Mouse (Mus musculus) CH12.LX (cell line): ENCODE results near the gene Zcchc7. TPM values are rescaled to one million over a fixed set of nuclear protein-coding genes. Genes with fewer than 3 reads are reported as not detected.

Experiments used
- DNase-seq: peaks from one replicate; pipeline ENCODE4 v3.0.0-alpha.2; 2013; ENCODE audit errors: extremely low read depth
- H3K27ac ChIP-seq: 2 replicates; pipeline ENCODE4 v1.5.1; 2012; ENCODE audit warnings: low read depth, mild to moderate bottlenecking, control low read depth, moderate library complexity; ENCODE audit not compliant: insufficient read depth
- H3K27me3 ChIP-seq: replicated peaks from 2 replicates; pipeline ENCODE3; 2012; ENCODE audit warnings: inconsistent platforms
- H3K36me3 ChIP-seq, 2 experiments: replicated peaks in 1 of 2; 2 replicates each; pipeline versions ENCODE3 to v1.6.1; 2012; ENCODE audit warnings: inconsistent platforms in 1 of 2, low read length in 1 of 2, mild to moderate bottlenecking in 1 of 2, mixed read lengths in 1 of 2, moderate library complexity in 1 of 2; ENCODE audit not compliant: control insufficient read depth in 1 of 2, insufficient read depth in 1 of 2
- H3K4me1 ChIP-seq, 2 experiments: 2 replicates each; pipeline ENCODE4 v1.6.1; 2012; ENCODE audit warnings: inconsistent platforms in 1 of 2, moderate library complexity in 1 of 2; ENCODE audit not compliant: insufficient read depth in 2 of 2, control insufficient read depth in 1 of 2
- H3K4me2 ChIP-seq: 2 replicates; pipeline ENCODE4 v1.6.1; 2012; ENCODE audit warnings: low read depth, mild to moderate bottlenecking, control low read depth; ENCODE audit not compliant: poor library complexity, insufficient read depth, severe bottlenecking
- H3K4me3 ChIP-seq, 3 experiments: fragments of 150-350 bp in 1 of 3; sonication (generic) in 1 of 3; replicated peaks in 1 of 3; 2 replicates each; pipeline versions ENCODE3 to v1.5.1; 2011 to 2012; ENCODE audit warnings: low read depth in 2 of 3, low read length in 2 of 3, mild to moderate bottlenecking in 2 of 3, moderate library complexity in 2 of 3, control low read depth in 1 of 3, improper control_type of control experiment in 1 of 3, inconsistent platforms in 1 of 3, mixed read lengths in 1 of 3; ENCODE audit not compliant: poor library complexity in 1 of 3
- H3K79me2 ChIP-seq: replicated peaks from 2 replicates; pipeline ENCODE4 v1.6.1; 2012; ENCODE audit warnings: mild to moderate bottlenecking, moderate library complexity; ENCODE audit not compliant: control insufficient read depth, poor library complexity, insufficient read depth, severe bottlenecking; ENCODE audit errors: extremely low read depth
- H3K9ac ChIP-seq: 2 replicates; pipeline ENCODE4 v1.6.1; 2012; ENCODE audit warnings: low read depth, mild to moderate bottlenecking, control low read depth, moderate library complexity; ENCODE audit not compliant: insufficient read depth
- H3K9me3 ChIP-seq: replicated peaks from 2 replicates; pipeline ENCODE3; 2012; ENCODE audit warnings: low read length, inconsistent platforms, mixed read lengths
- BHLHE40 ChIP-seq: IDR thresholded peaks from 2 replicates; pipeline ENCODE4 v1.6.1; 2011; ENCODE audit warnings: mild to moderate bottlenecking, low read depth, low read length, improper control_type of control experiment
- CHD1 ChIP-seq: IDR thresholded peaks from 2 replicates; pipeline ENCODE4 v1.6.1; 2012; ENCODE audit warnings: low read depth, low read length, improper control_type of control experiment, inconsistent platforms
- CHD2 ChIP-seq: IDR thresholded peaks from 2 replicates; pipeline ENCODE4 v1.6.1; 2011; ENCODE audit warnings: low read length, improper control_type of control experiment
- CTCF ChIP-seq, 2 experiments: IDR thresholded peaks in 1 of 2; conservative IDR thresholded peaks in 1 of 2; 2 replicates each; pipeline ENCODE4 v1.5.1; 2011 to 2012; ENCODE audit warnings: low read depth in 2 of 2, low read length in 2 of 2, improper control_type of control experiment in 1 of 2, inconsistent platforms in 1 of 2, mild to moderate bottlenecking in 1 of 2, moderate library complexity in 1 of 2
- E2F4 ChIP-seq: IDR thresholded peaks from 2 replicates; pipeline ENCODE4 v1.6.1; 2011; ENCODE audit warnings: low read depth, low read length, improper control_type of control experiment; ENCODE audit not compliant: insufficient replicate concordance
- ELF1 ChIP-seq: IDR thresholded peaks from 2 replicates; pipeline ENCODE4 v1.6.1; 2014; ENCODE audit warnings: low read depth, mild to moderate bottlenecking, inconsistent platforms, low read length, improper control_type of control experiment
- EP300 ChIP-seq: IDR thresholded peaks from 2 replicates; pipeline ENCODE4 v1.6.1; 2011; ENCODE audit warnings: low read length, improper control_type of control experiment
- ETS1 ChIP-seq: conservative IDR thresholded peaks from 2 replicates; pipeline ENCODE4 v1.6.1; 2012; ENCODE audit warnings: low read depth, mild to moderate bottlenecking, inconsistent platforms, low read length, improper control_type of control experiment, moderate library complexity
- GABPA ChIP-seq: IDR thresholded peaks from 2 replicates; pipeline ENCODE4 v1.6.1; 2012; ENCODE audit warnings: low read depth, low read length, improper control_type of control experiment, inconsistent platforms; ENCODE audit not compliant: insufficient replicate concordance
- HCFC1 ChIP-seq: IDR thresholded peaks from 2 replicates; pipeline ENCODE4 v1.6.1; 2012; ENCODE audit warnings: low read depth, mild to moderate bottlenecking, inconsistent platforms, low read length, improper control_type of control experiment
- IRF4 ChIP-seq: IDR thresholded peaks from 2 replicates; pipeline ENCODE4 v1.6.1; 2014; ENCODE audit warnings: low read depth, mild to moderate bottlenecking, inconsistent platforms, low read length, improper control_type of control experiment
- JUN ChIP-seq: IDR thresholded peaks from 2 replicates; pipeline ENCODE4 v1.6.1; 2011; ENCODE audit warnings: low read depth, mild to moderate bottlenecking, low read length, improper control_type of control experiment, moderate library complexity; ENCODE audit not compliant: insufficient read depth
- JUND ChIP-seq: conservative IDR thresholded peaks from 2 replicates; pipeline ENCODE4 v1.6.1; 2011; ENCODE audit warnings: low read depth, low read length, improper control_type of control experiment
- KAT2A ChIP-seq: IDR thresholded peaks from 2 replicates; pipeline ENCODE4 v1.6.1; 2012; ENCODE audit warnings: low read length, improper control_type of control experiment, inconsistent platforms; ENCODE audit not compliant: insufficient replicate concordance
- MAFK ChIP-seq: IDR thresholded peaks from 2 replicates; pipeline ENCODE4 v1.6.1; 2011; ENCODE audit warnings: low read length, improper control_type of control experiment; ENCODE audit not compliant: insufficient replicate concordance
- MAX ChIP-seq: IDR thresholded peaks from 2 replicates; pipeline ENCODE4 v1.6.1; 2011; ENCODE audit warnings: low read length, improper control_type of control experiment
- MAZ ChIP-seq: IDR thresholded peaks from 2 replicates; pipeline ENCODE4 v1.6.1; 2012; ENCODE audit warnings: low read depth, mild to moderate bottlenecking, inconsistent platforms, low read length, improper control_type of control experiment, moderate library complexity
- MEF2A ChIP-seq: IDR thresholded peaks from 2 replicates; pipeline ENCODE4 v1.6.1; 2014; ENCODE audit warnings: low read depth, mild to moderate bottlenecking, inconsistent platforms, low read length, improper control_type of control experiment, borderline replicate concordance
- MXI1 ChIP-seq: IDR thresholded peaks from 2 replicates; pipeline ENCODE4 v1.6.1; 2011; ENCODE audit warnings: mild to moderate bottlenecking, low read depth, low read length, improper control_type of control experiment
- MYC ChIP-seq: IDR thresholded peaks from 2 replicates; pipeline ENCODE4 v1.6.1; 2011; ENCODE audit warnings: low read depth, mild to moderate bottlenecking, improper control_type of control experiment, low read length
- NELFE ChIP-seq: IDR thresholded peaks from 2 replicates; pipeline ENCODE4 v1.6.1; 2011; ENCODE audit warnings: low read depth, low read length, improper control_type of control experiment
- NRF1 ChIP-seq: IDR thresholded peaks from 2 replicates; pipeline ENCODE4 v1.6.1; 2014; ENCODE audit warnings: low read depth, mild to moderate bottlenecking, inconsistent platforms, low read length, improper control_type of control experiment, moderate library complexity
- PAX5 ChIP-seq: IDR thresholded peaks from 2 replicates; pipeline ENCODE4 v1.6.1; 2012; ENCODE audit warnings: low read length, inconsistent platforms, mixed read lengths
- POLR2A ChIP-seq: IDR thresholded peaks from 2 replicates; pipeline ENCODE4 v1.6.1; 2011; ENCODE audit warnings: low read depth, mild to moderate bottlenecking, improper control_type of control experiment, low read length
- POLR2AphosphoS2 ChIP-seq: IDR thresholded peaks from 2 replicates; pipeline ENCODE4 v1.6.1; 2011; ENCODE audit warnings: low read depth, low read length, improper control_type of control experiment
- RAD21 ChIP-seq: IDR thresholded peaks from 2 replicates; pipeline ENCODE4 v1.6.1; 2011; ENCODE audit warnings: low read depth, mild to moderate bottlenecking, low read length, improper control_type of control experiment, moderate library complexity
- RCOR1 ChIP-seq: conservative IDR thresholded peaks from 2 replicates; pipeline ENCODE4 v1.6.1; 2012; ENCODE audit warnings: low read depth, mild to moderate bottlenecking, inconsistent platforms, low read length, improper control_type of control experiment
- SIN3A ChIP-seq: IDR thresholded peaks from 2 replicates; pipeline ENCODE4 v1.6.1; 2012; ENCODE audit warnings: low read length, improper control_type of control experiment, inconsistent platforms
- SMC3 ChIP-seq: IDR thresholded peaks from 2 replicates; pipeline ENCODE4 v1.6.1; 2011; ENCODE audit warnings: low read depth, low read length, improper control_type of control experiment
- TBP ChIP-seq: conservative IDR thresholded peaks from 2 replicates; pipeline ENCODE4 v1.6.1; 2011; ENCODE audit warnings: low read depth, low read length, improper control_type of control experiment
- TCF12 ChIP-seq: IDR thresholded peaks from 2 replicates; pipeline ENCODE4 v1.6.1; 2014; ENCODE audit warnings: low read depth, mild to moderate bottlenecking, inconsistent platforms, low read length, improper control_type of control experiment
- UBTF ChIP-seq: IDR thresholded peaks from 2 replicates; pipeline ENCODE4 v1.6.1; 2012; ENCODE audit warnings: low read depth, mild to moderate bottlenecking, inconsistent platforms, low read length, improper control_type of control experiment, moderate library complexity
- USF1 ChIP-seq: IDR thresholded peaks from 2 replicates; pipeline ENCODE4 v1.6.1; 2014; ENCODE audit warnings: low read depth, mild to moderate bottlenecking, inconsistent platforms, low read length, improper control_type of control experiment
- USF2 ChIP-seq: conservative IDR thresholded peaks from 2 replicates; pipeline ENCODE4 v1.6.1; 2011; ENCODE audit warnings: low read depth, low read length, improper control_type of control experiment
- ZC3H11A ChIP-seq: IDR thresholded peaks from 2 replicates; pipeline ENCODE4 v1.6.1; 2012; ENCODE audit warnings: low read depth, mild to moderate bottlenecking, inconsistent platforms, low read length, improper control_type of control experiment
- ZKSCAN1 ChIP-seq: IDR thresholded peaks from 2 replicates; pipeline ENCODE4 v1.6.1; 2012; ENCODE audit warnings: low read depth, inconsistent platforms, low read length, improper control_type of control experiment, borderline replicate concordance
- ZMIZ1 ChIP-seq: IDR thresholded peaks from 2 replicates; pipeline ENCODE4 v1.6.1; 2012; ENCODE audit warnings: low read depth, mild to moderate bottlenecking, inconsistent platforms, low read length, improper control_type of control experiment
- ZNF384 ChIP-seq: IDR thresholded peaks from 2 replicates; pipeline ENCODE4 v1.6.1; 2012; ENCODE audit warnings: low read depth, low read length, improper control_type of control experiment, inconsistent platforms
- dilution Hi-C: fragments of 300-500 bp; cut with MboI; formaldehyde crosslinking; loops from 2 replicates; pipeline ENCODE4 v1.14.3; 2020; ENCODE audit warnings: low sequenced_read_pairs; ENCODE audit not compliant: extremely low pct_unique_long_range_greater_than_20kb, extremely low pct_ligation_motif_present
- in situ Hi-C: fragments of 300-500 bp; cut with MboI; formaldehyde crosslinking; loops from 3 replicates; pipeline ENCODE4 v1.14.3; 2019; ENCODE audit warnings: low sequenced_read_pairs, low pct_ligation_motif_present, low pct_unique_long_range_greater_than_20kb, mixed read lengths
- polyA plus RNA-seq: library from polyadenylated mRNA; unstranded; fragments of >175 nt; gene quantifications from 2 replicates; pipeline ENCODE4 v1.2.1, GENCODE M21; 2012; ENCODE audit warnings: low read depth; ENCODE audit not compliant: insufficient read length
- total RNA-seq, 2 experiments: library from RNA; depleted of rRNA; stranded (reverse); fragments of 300-350 nt in 1 of 2; fragments of >200 nt in 1 of 2; gene quantifications; 2 replicates each; pipeline ENCODE4 v1.2.3; 2012 to 2014

The Zcchc7 gene
- total and polyA plus RNA-seq, 3 experiments, result 21.0 to 27.6 (median 25.2) TPM

GRCm38 (mm10) chr4:44970056-44970455 is 214.4 kb downstream of the Zcchc7 start:
- Histone ChIP-seq H3K4me2 (peak overlapping the region; percentile 60), H3K9me3 (peaks cover 35% of the 10 kb centered on the region), H3K27ac (peak overlapping the region; percentile 93), H3K79me2 (no peaks in the 10 kb centered on the region), H3K9ac (peak overlapping the region; percentile 5; the same call in 1 of the 2 replicates), H3K27me3 (no peaks in the 10 kb centered on the region), H3K4me3 (peak overlapping the region in 1 of 3 experiments; percentile 60), H3K4me1 (peaks cover 52 to 68% of the 10 kb centered on the region in 2 experiments), H3K36me3 (peaks cover 0 to 29% of the 10 kb centered on the region in 2 experiments)
- peak; percentile 92 for DNase-seq
- in situ Hi-C loops, result loop anchor here (10.0 kb wide), 1 partner anchor 295 kb away; no protein-coding TSS in a partner anchor
- dilution Hi-C loops, result no loop called here
- no peak for TF ChIP-seq PAX5
- TF ChIP-seq USF1, result no peak
- TF ChIP-seq IRF4, result peak; percentile 98
- TF ChIP-seq ZNF384, result no peak; the same call in 1 of the 2 replicates
- peak; percentile 58; the same call in 1 of the 2 replicates for TF ChIP-seq ZMIZ1
- no peak for TF ChIP-seq UBTF
- no peak; the same call in 1 of the 2 replicates for TF ChIP-seq POLR2A
- peak; percentile 96 for TF ChIP-seq RCOR1
- peak; percentile 31 for TF ChIP-seq RAD21
- TF ChIP-seq MXI1, result no peak
- TF ChIP-seq MEF2A, result peak; percentile 89; the same call in 1 of the 2 replicates
- TF ChIP-seq MAZ, result peak; percentile 70
- TF ChIP-seq SIN3A, result peak; percentile 61
- peak; percentile 100 for TF ChIP-seq TCF12
- TF ChIP-seq GABPA, result no peak
- TF ChIP-seq ETS1, result peak; percentile 94
- no peak for TF ChIP-seq ELF1
- TF ChIP-seq CHD2, result peak; percentile 94
- peak; percentile 95 for TF ChIP-seq EP300
- peak; percentile 89 for TF ChIP-seq MAFK
- no peak for TF ChIP-seq MAX
- peak; percentile 98 for TF ChIP-seq BHLHE40
- TF ChIP-seq E2F4, result no peak
- no peak for TF ChIP-seq MYC
- TF ChIP-seq SMC3, result peak; percentile 36
- TF ChIP-seq HCFC1, result no peak; the same call in 1 of the 2 replicates
- TF ChIP-seq NELFE, result no peak
- no peak for TF ChIP-seq NRF1
- TF ChIP-seq JUND, result no peak; the same call in 1 of the 2 replicates
- no peak for TF ChIP-seq USF2
- TF ChIP-seq ZKSCAN1, result no peak; the same call in 1 of the 2 replicates
- TF ChIP-seq CTCF (conservative IDR thresholded peaks at IDR 0.05 in 1 of 2, IDR thresholded peaks at IDR 0.05 in 1 of 2; ENCODE audit: low read depth in 2 of 2, low read length in 2 of 2), result peak in 1 of 2 experiments; percentile 36; a peak in 2 of 4 replicates
- TF ChIP-seq POLR2AphosphoS2, result peak; percentile 18; the same call in 1 of the 2 replicates
- peak; percentile 71; the same call in 1 of the 2 replicates for TF ChIP-seq KAT2A
- no peak for TF ChIP-seq ZC3H11A
- 0 out of 2 replicates have a peak, but pooled peaks have one; percentile 25 for TF ChIP-seq TBP
- TF ChIP-seq CHD1, result no peak
- no peak for TF ChIP-seq JUN
